Mouse (Mus musculus): ENCODE results near the gene Fbln1. TPM values are rescaled to one million over a fixed set of nuclear protein-coding genes. Genes with fewer than 3 reads are reported as not detected.
"Not testable (repeated sequence)": the region's sequence is repeated elsewhere in the genome, so short reads cannot be mapped to it uniquely, and the experiment has no call there.

Fbln1 gene
- total and polyA plus RNA-seq, 2 experiments, result 0.83 to 1.4 TPM

DNA sequence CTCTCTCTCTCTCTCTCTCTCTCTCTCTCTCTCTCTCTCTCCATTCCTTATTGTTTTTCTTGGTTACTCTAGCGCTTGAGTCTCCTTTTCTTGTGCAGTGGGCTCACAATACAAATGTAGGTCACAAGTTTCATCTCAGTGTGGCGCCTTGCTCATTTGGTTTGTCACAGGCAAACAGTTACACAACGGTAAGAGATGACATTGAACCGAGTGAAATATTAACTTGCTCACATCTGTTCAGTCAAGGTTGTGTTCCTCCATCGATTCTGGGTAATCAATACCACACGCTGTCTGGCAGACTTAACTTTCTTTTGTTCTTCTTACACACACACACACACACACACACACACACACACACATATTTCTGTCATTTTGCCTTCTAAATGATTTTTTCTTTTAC lies 124.3 kb downstream of the Fbln1 start:
- H3K79me2 ChIP-seq (ENCODE audit: control insufficient read depth, insufficient read depth, low read length), result no peaks in the 10 kb centered on the region
- H3K9ac ChIP-seq (ENCODE audit: low read depth, low read length), result no peak overlapping the region
- H3K27me3 ChIP-seq (ENCODE audit: control insufficient read depth, insufficient read depth, low read length), result no peaks in the 10 kb centered on the region
- H3K27ac ChIP-seq (replicated peaks; ENCODE audit: insufficient read depth, low read depth, low read length), result peak overlapping the region; percentile 83
- no peaks in the 10 kb centered on the region for H3K36me3 ChIP-seq (ENCODE audit: control insufficient read depth, insufficient read depth, low read length)
- H3K4me3 ChIP-seq (ENCODE audit: insufficient read depth, low read depth, low read length), result peak overlapping the region; percentile 15; the same call in 1 of the 2 replicates
- peak; percentile 98 for DNase-seq (ENCODE audit: extremely low read depth, low read depth, low spot score)
- WGBS, result 32% methylated on average over 6 of the region's 6 CpGs
- H3K4me1 ChIP-seq (ENCODE audit: control insufficient read depth, insufficient read depth, low read length), result peaks cover 4% of the 10 kb centered on the region; the same call in 1 of the 2 replicates
- TF ChIP-seq CTCF (IDR thresholded peaks at IDR 0.05; ENCODE audit: low read depth, low read length) (no peak), POLR2A (IDR thresholded peaks at IDR 0.05; ENCODE audit: extremely low read depth, insufficient read depth, low read length) (no peak)

DNA sequence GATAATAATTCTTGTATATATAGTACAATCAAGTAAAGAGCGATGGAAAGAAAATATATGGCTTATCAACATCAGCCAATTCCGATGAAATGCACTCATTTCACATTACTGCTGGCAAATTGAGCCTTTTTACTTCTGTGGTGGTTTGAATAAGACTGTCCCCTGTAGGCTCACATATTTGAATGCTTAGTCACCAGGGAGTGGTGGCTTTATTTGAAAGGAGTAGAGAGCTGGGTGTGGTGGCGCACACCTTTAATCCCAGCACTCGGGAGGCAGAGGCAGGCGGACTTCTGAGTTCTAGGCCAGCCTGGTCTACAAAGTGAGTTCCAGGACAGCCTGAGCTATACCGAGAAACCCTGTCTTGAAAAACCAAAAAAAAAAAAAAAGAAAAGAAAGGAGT lies 127.8 kb downstream of the Fbln1 start:
- not testable (repeated sequence) for H3K27ac ChIP-seq (replicated peaks; ENCODE audit: insufficient read depth, low read depth, low read length)

DNA sequence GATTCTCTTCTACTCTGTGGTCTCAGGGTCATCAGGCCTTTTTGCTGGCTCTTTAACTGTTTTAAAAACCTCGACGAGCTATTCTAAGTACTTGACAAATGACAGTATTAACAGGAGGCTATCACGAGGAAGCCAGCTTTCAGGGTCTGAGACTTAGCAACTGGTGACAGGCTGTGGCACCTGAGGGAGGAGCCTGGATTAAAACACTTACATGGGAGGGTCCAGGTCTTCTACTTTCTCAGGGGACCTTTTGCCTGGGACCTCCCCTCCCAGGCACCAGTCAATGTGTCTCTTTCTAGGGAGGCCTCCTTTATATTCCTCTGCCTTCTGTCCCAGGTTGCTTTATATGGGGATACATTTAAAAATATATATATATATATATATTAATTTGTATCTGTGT lies 128.5 kb downstream of the Fbln1 start:
- Histone ChIP-seq H3K4me1 (ENCODE audit: control insufficient read depth, insufficient read depth, low read length) (peaks cover 8% of the 10 kb centered on the region), H3K79me2 (ENCODE audit: control insufficient read depth, insufficient read depth, low read length) (peaks cover 1% of the 10 kb centered on the region; the same call in 1 of the 2 replicates), H3K27ac (replicated peaks; ENCODE audit: insufficient read depth, low read depth, low read length) (no peak overlapping the region), H3K36me3 (ENCODE audit: control insufficient read depth, insufficient read depth, low read length) (no peaks in the 10 kb centered on the region), H3K27me3 (ENCODE audit: control insufficient read depth, insufficient read depth, low read length) (no peaks in the 10 kb centered on the region), H3K9ac (ENCODE audit: low read depth, low read length) (no peak overlapping the region), H3K4me3 (ENCODE audit: insufficient read depth, low read depth, low read length) (no peak overlapping the region)
- DNase-seq (ENCODE audit: extremely low read depth, low read depth, low spot score), result no peak
- WGBS, result 51% methylated on average over 3 of the region's 3 CpGs
- TF ChIP-seq POLR2A (IDR thresholded peaks at IDR 0.05; ENCODE audit: extremely low read depth, insufficient read depth, low read length) (no peak), CTCF (IDR thresholded peaks at IDR 0.05; ENCODE audit: low read depth, low read length) (no peak)

More for the DNA sequence above, 127.8 kb downstream of the Fbln1 start:
- not testable (repeated sequence) for H3K79me2 ChIP-seq (ENCODE audit: control insufficient read depth, insufficient read depth, low read length); H3K27me3 ChIP-seq (ENCODE audit: control insufficient read depth, insufficient read depth, low read length); H3K9ac ChIP-seq (ENCODE audit: low read depth, low read length); H3K4me3 ChIP-seq (ENCODE audit: insufficient read depth, low read depth, low read length); H3K4me1 ChIP-seq (ENCODE audit: control insufficient read depth, insufficient read depth, low read length); DNase-seq (ENCODE audit: extremely low read depth, low read depth, low spot score); H3K36me3 ChIP-seq (ENCODE audit: control insufficient read depth, insufficient read depth, low read length)
- 88% methylated on average over 6 of the region's 6 CpGs for WGBS

DNA sequence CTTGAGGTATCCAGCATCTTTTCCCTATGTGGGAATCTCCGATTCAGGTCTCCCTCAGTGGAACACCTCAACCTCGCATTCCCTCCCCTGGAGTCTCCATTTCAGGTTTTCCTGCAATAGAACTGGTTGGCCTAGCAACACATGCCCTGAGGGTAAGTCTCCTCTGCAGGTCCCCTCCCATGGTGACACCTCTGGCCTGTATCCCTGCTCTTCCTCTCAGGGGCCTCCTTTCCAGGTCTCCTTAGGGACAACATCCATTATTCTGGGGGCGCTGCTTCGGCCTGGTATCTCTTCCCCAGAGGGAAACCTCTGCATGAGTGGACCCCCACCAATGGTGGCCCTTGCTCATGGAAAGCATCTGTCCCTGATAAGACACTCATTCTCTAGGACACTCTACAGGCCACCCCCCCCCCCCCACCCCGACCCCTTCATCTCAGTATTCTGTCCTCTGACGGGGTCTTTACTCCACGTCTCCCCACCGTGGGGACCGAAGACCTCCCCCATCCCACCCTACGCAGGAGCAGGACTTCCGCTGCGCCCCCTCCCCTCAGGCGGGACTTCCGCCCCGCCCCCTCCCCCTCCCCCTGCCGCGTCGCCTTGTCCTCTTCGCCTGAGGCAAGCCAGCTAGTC lies 130.0 kb downstream of the Fbln1 start, which contains the start of gene Atxn10:
Gene Atxn10 (plus strand): TSS at position 575 of the 630 bp plus-strand sequence.
- TF ChIP-seq POLR2A (IDR thresholded peaks at IDR 0.05; ENCODE audit: extremely low read depth, insufficient read depth, low read length), result no peak
- TF ChIP-seq CTCF (IDR thresholded peaks at IDR 0.05; ENCODE audit: low read depth, low read length), result no peak
- H3K9ac ChIP-seq (ENCODE audit: low read depth, low read length), result peak within 1 kb of the TSS; percentile 89
- DNase-seq (ENCODE audit: extremely low read depth, low read depth, low spot score), result no peak
- no peaks in the 10 kb centered on the region for H3K36me3 ChIP-seq (ENCODE audit: control insufficient read depth, insufficient read depth, low read length)
- no peaks in the 10 kb centered on the region for H3K27me3 ChIP-seq (ENCODE audit: control insufficient read depth, insufficient read depth, low read length)
- WGBS, result 20% methylated on average over 15 of the region's 19 CpGs
- peaks cover 8% of the 10 kb centered on the region for H3K4me1 ChIP-seq (ENCODE audit: control insufficient read depth, insufficient read depth, low read length)
- peaks cover 5% of the 10 kb centered on the region; the same call in 1 of the 2 replicates for H3K79me2 ChIP-seq (ENCODE audit: control insufficient read depth, insufficient read depth, low read length)
- peak within 1 kb of the TSS; percentile 83 for H3K4me3 ChIP-seq (ENCODE audit: insufficient read depth, low read depth, low read length)
- peak within 1 kb of the TSS; percentile 90 for H3K27ac ChIP-seq (replicated peaks; ENCODE audit: insufficient read depth, low read depth, low read length)

Other genes with a start within 250 kb of the Fbln1 start
- gene 5031439G07Rik, start 217.4 kb upstream of the Fbln1 start, total RNA-seq (2014; rRNA removed), result 9.8 and 11.3 TPM in 2 replicates
- gene 5031439G07Rik, start 217.4 kb upstream of the Fbln1 start, polyA plus RNA-seq (2012; rRNA removed), result 9.0 and 11.2 TPM in 2 replicates
- gene Upk3a, start 188.8 kb upstream of the Fbln1 start, total RNA-seq (2014; rRNA removed), result not detected in 2 replicates
- gene Upk3a, start 188.8 kb upstream of the Fbln1 start, polyA plus RNA-seq (2012; rRNA removed), result not detected in 2 replicates
- gene Fam118a, start 177.0 kb upstream of the Fbln1 start, total RNA-seq (2014; rRNA removed), result 2.6 and 3.0 TPM in 2 replicates
- gene Fam118a, start 177.0 kb upstream of the Fbln1 start, polyA plus RNA-seq (2012; rRNA removed), result 0.98 and 1.3 TPM in 2 replicates
- gene Smc1b, start 74.0 kb upstream of the Fbln1 start, total RNA-seq (2014; rRNA removed), result 0.20 and 2.5 TPM in 2 replicates
- 0.01 TPM in 1 of 2 replicates, not detected in the other for gene Smc1b, start 74.0 kb upstream of the Fbln1 start, polyA plus RNA-seq (2012; rRNA removed)
- not detected in 2 replicates for gene Ribc2, start 73.9 kb upstream of the Fbln1 start, total RNA-seq (2014; rRNA removed)
- gene Ribc2, start 73.9 kb upstream of the Fbln1 start, polyA plus RNA-seq (2012; rRNA removed), result not detected in 2 replicates
- 36.8 and 42.0 TPM in 2 replicates for gene Atxn10, start 130.3 kb downstream of the Fbln1 start, total RNA-seq (2014; rRNA removed)
- gene Atxn10, start 130.3 kb downstream of the Fbln1 start, polyA plus RNA-seq (2012; rRNA removed), result 41.0 and 48.7 TPM in 2 replicates